Mouse (Mus musculus) megakaryocyte progenitor cell, adult 5-6 weeks (primary cell): ENCODE results near the gene Vmn2r4. TPM values are rescaled to one million over a fixed set of nuclear protein-coding genes. Genes with fewer than 3 reads are reported as not detected.
"Not testable (repeated sequence)": the region's sequence is repeated elsewhere in the genome, so short reads cannot be mapped to it uniquely, and the experiment has no call there.

ENCODE experiments used
- ATAC-seq: replicated peaks from 2 replicates; pipeline ENCODE4 v1.8.0; 2016; ENCODE audit warnings: mild to moderate bottlenecking, moderate TSS enrichment, inconsistent platforms; ENCODE audit not compliant: poor library complexity
- total RNA-seq, 2 experiments: library from RNA; stranded (forward) in 1 of 2; stranded (reverse) in 1 of 2; fragments of 157-497, 149-512 nt in 1 of 2; fragments of 200-1000 nt in 1 of 2; gene quantifications; 2 replicates each; pipeline versions ENCODE4 v1.2.3 to v1.2.4; 2015 to 2017

Vmn2r4 gene
- not detected in 2 replicates for total RNA-seq (2015)
- total RNA-seq (2017): not detected in 2 replicates

GRCm38 (mm10) chr3:64415268-64415667, at the start of gene Vmn2r4:
Gene Vmn2r4, minus strand, starts transcription at chr3:64415368.
- not testable (repeated sequence) for ATAC-seq

- not testable (repeated sequence) for ATAC-seq
These were observed 19.1 kb upstream of the Vmn2r4 start for GRCm38 (mm10) chr3:64434261-64434660.

GRCm38 (mm10) chr3:64428117-64428798, 13.1 kb upstream of the Vmn2r4 start:
- not testable (repeated sequence) for ATAC-seq

- not testable (repeated sequence) for ATAC-seq
These were observed 7.0 kb upstream of the Vmn2r4 start for GRCm38 (mm10) chr3:64422141-64422540.

GRCm38 (mm10) chr3:64417477-64417876, 2.3 kb upstream of the Vmn2r4 start:
- ATAC-seq: not testable (repeated sequence)

GRCm38 (mm10) chr3:64414253-64414652, 915 bp downstream of the Vmn2r4 start:
- 0 out of 2 replicates have a peak, but pooled peaks have one; percentile 52 for ATAC-seq

- no peak for ATAC-seq
These were observed 55.7 kb downstream of the Vmn2r4 start for GRCm38 (mm10) chr3:64359286-64360035.

Other genes starting within 250 kb of the Vmn2r4 start
- gene Vmn2r3, start 125.7 kb downstream of the Vmn2r4 start, total RNA-seq (2015): not detected in 2 replicates
- not detected in 2 replicates for gene Vmn2r3, start 125.7 kb downstream of the Vmn2r4 start, total RNA-seq (2017)
- gene Vmn2r5, start 94.5 kb upstream of the Vmn2r4 start, total RNA-seq (2015): not detected in 2 replicates
- not detected in 2 replicates for gene Vmn2r5, start 94.5 kb upstream of the Vmn2r4 start, total RNA-seq (2017)
- gene Vmn2r6, start 150.5 kb upstream of the Vmn2r4 start, total RNA-seq (2015): not detected in 2 replicates
- not detected in 2 replicates for gene Vmn2r6, start 150.5 kb upstream of the Vmn2r4 start, total RNA-seq (2017)